Mouse (Mus musculus): ENCODE data around the gene Ptpn1.
A peak's percentile ranks its signal among the peaks of the same experiment; 100 is the strongest.

Ptpn1 gene

GRCm38 (mm10) chr2:167975746-167976145, 43.9 kb downstream of the Ptpn1 start:
- DNase-seq, result no peak

GRCm38 (mm10) chr2:167978271-167978670, 46.4 kb downstream of the Ptpn1 start:
- no peak for DNase-seq

- DNase-seq, result no peak
Measured at GRCm38 (mm10) chr2:167980391-167980790, 48.5 kb downstream of the Ptpn1 start.

GRCm38 (mm10) chr2:167982646-167983045, 50.8 kb downstream of the Ptpn1 start:
- DNase-seq, result peak; percentile 58 to 68

- DNase-seq, result no peak
Measured at GRCm38 (mm10) chr2:167984371-167984770, 52.5 kb downstream of the Ptpn1 start.

GRCm38 (mm10) chr2:167984946-167985345, 53.1 kb downstream of the Ptpn1 start:
- peak in 1 of 2 experiments; percentile 41 for DNase-seq

- DNase-seq, result peak; percentile 84 to 86
Measured at GRCm38 (mm10) chr2:167986762-167987161, 54.9 kb downstream of the Ptpn1 start.

GRCm38 (mm10) chr2:167987640-167988039, 55.8 kb downstream of the Ptpn1 start:
- no peak for DNase-seq

- peak; percentile 60 to 73 for DNase-seq
Measured at GRCm38 (mm10) chr2:167989310-167989709, 57.5 kb downstream of the Ptpn1 start.

- no peak for DNase-seq
Measured at GRCm38 (mm10) chr2:167993260-167993659, 61.4 kb downstream of the Ptpn1 start.

- no peak for DNase-seq
Measured at GRCm38 (mm10) chr2:167995870-167996635, 64.2 kb downstream of the Ptpn1 start.

GRCm38 (mm10) chr2:167996672-167997215, 64.9 kb downstream of the Ptpn1 start:
- DNase-seq, result no peak

GRCm38 (mm10) chr2:167997562-167997961, 65.7 kb downstream of the Ptpn1 start:
- no peak for DNase-seq

- no peak for DNase-seq
Measured at GRCm38 (mm10) chr2:167999145-167999743, 67.4 kb downstream of the Ptpn1 start.

- DNase-seq, result no peak
Measured at GRCm38 (mm10) chr2:168002188-168002587, 70.3 kb downstream of the Ptpn1 start.

GRCm38 (mm10) chr2:168002884-168003283, 71.0 kb downstream of the Ptpn1 start:
- no peak for DNase-seq

GRCm38 (mm10) chr2:168003431-168003830, 71.6 kb downstream of the Ptpn1 start:
- peak; percentile 45 to 65 for DNase-seq

GRCm38 (mm10) chr2:168004369-168004768, 72.5 kb downstream of the Ptpn1 start:
- DNase-seq, result no peak

- peak in 1 of 2 experiments; percentile 39 for DNase-seq
Measured at GRCm38 (mm10) chr2:168005005-168005404, 73.1 kb downstream of the Ptpn1 start.

- DNase-seq, result peak in 1 of 2 experiments; percentile 61
Measured at GRCm38 (mm10) chr2:168005616-168006015, 73.8 kb downstream of the Ptpn1 start.

- peak in 1 of 2 experiments; percentile 49 for DNase-seq
Measured at GRCm38 (mm10) chr2:168006489-168006888, 74.6 kb downstream of the Ptpn1 start.

- no peak for DNase-seq
Measured at GRCm38 (mm10) chr2:168008132-168008531, 76.3 kb downstream of the Ptpn1 start.

GRCm38 (mm10) chr2:168009936-168010668, 78.2 kb downstream of the Ptpn1 start, which contains the start of gene Ripor3:
Gene Ripor3, minus strand, starts transcription at chr2:168010618.
- peak; percentile 87 to 91 for DNase-seq
